Mouse (Mus musculus): ENCODE measurements around the gene Ift172. TPM values are rescaled to one million over a fixed set of nuclear protein-coding genes. Genes with fewer than 3 reads are reported as not detected.

The Ift172 gene
- total RNA-seq (2022): 10 to 100 TPM; 33.9 to 50.7 (median 42.3) TPM

- peak; percentile 97 for DNase-seq (ENCODE audit: low spot score)
These were observed at the start of gene Ift172 for GRCm38 (mm10) chr5:31290521-31291360. Ift172 (minus strand) TSS chr5:31291116.

- DNase-seq (ENCODE audit: low spot score): peak; percentile 74
These were observed 37.3 kb upstream of the Ift172 start for GRCm38 (mm10) chr5:31328255-31328654.

GRCm38 (mm10) chr5:31326850-31327249 lies 35.9 kb upstream of the Ift172 start:
- no peak for DNase-seq (ENCODE audit: low spot score)

GRCm38 (mm10) chr5:31324085-31324484 lies 33.2 kb upstream of the Ift172 start:
- no peak for DNase-seq (ENCODE audit: low spot score)

- DNase-seq (ENCODE audit: low spot score): no peak
These were observed 31.9 kb upstream of the Ift172 start for GRCm38 (mm10) chr5:31322776-31323175.

- DNase-seq (ENCODE audit: low spot score): no peak
These were observed 21.9 kb upstream of the Ift172 start for GRCm38 (mm10) chr5:31312806-31313205.

GRCm38 (mm10) chr5:31303093-31303492 lies 12.2 kb upstream of the Ift172 start:
- DNase-seq (ENCODE audit: low spot score): no peak

GRCm38 (mm10) chr5:31301866-31302265 lies 10.9 kb upstream of the Ift172 start:
- DNase-seq (ENCODE audit: low spot score): no peak

GRCm38 (mm10) chr5:31298486-31298885 lies 7.6 kb upstream of the Ift172 start:
- DNase-seq (ENCODE audit: low spot score): no peak

GRCm38 (mm10) chr5:31297981-31298380 lies 7.1 kb upstream of the Ift172 start:
- no peak for DNase-seq (ENCODE audit: low spot score)

- DNase-seq (ENCODE audit: low spot score): no peak
These were observed 6.3 kb upstream of the Ift172 start, which contains the start of gene Gckr for GRCm38 (mm10) chr5:31297047-31297757. Gckr (plus strand) TSS chr5:31297443.

GRCm38 (mm10) chr5:31295606-31296141 lies 4.8 kb upstream of the Ift172 start, which contains the start of gene Fndc4:
Fndc4 (minus strand) TSS chr5:31296080.
- no peak for DNase-seq (ENCODE audit: low spot score)

GRCm38 (mm10) chr5:31294964-31295605 lies 4.2 kb upstream of the Ift172 start:
- DNase-seq (ENCODE audit: low spot score): no peak

- no peak for DNase-seq (ENCODE audit: low spot score)
These were observed 409 bp upstream of the Ift172 start for GRCm38 (mm10) chr5:31291361-31291688.

GRCm38 (mm10) chr5:31289626-31290230 lies 1.2 kb downstream of the Ift172 start:
- DNase-seq (ENCODE audit: low spot score): no peak

- DNase-seq (ENCODE audit: low spot score): no peak
These were observed 2.3 kb downstream of the Ift172 start for GRCm38 (mm10) chr5:31288655-31289054.

GRCm38 (mm10) chr5:31288225-31288624 lies 2.7 kb downstream of the Ift172 start:
- DNase-seq (ENCODE audit: low spot score): no peak

GRCm38 (mm10) chr5:31279245-31279988 lies 11.5 kb downstream of the Ift172 start:
- DNase-seq (ENCODE audit: low spot score): no peak

- no peak for DNase-seq (ENCODE audit: low spot score)
These were observed 17.9 kb downstream of the Ift172 start for GRCm38 (mm10) chr5:31273018-31273417.

- no peak for DNase-seq (ENCODE audit: low spot score)
These were observed 23.2 kb downstream of the Ift172 start for GRCm38 (mm10) chr5:31267686-31268085.

GRCm38 (mm10) chr5:31266101-31266500 lies 24.8 kb downstream of the Ift172 start:
- no peak for DNase-seq (ENCODE audit: low spot score)

Measured in heart, adult 8-10 months (tissue).